Mouse (Mus musculus): ENCODE measurements around the gene D430041D05Rik.

- TF ChIP-seq POLR2A (IDR thresholded peaks at IDR 0.05; ENCODE audit: extremely low read depth, insufficient read depth, low read length) (no peak), CTCF (IDR thresholded peaks at IDR 0.05; ENCODE audit: extremely low read depth, insufficient read depth, low read length) (no peak)
These were observed 37.4 kb upstream of the D430041D05Rik start for GRCm38 (mm10) chr2:104448201-104448600.
